Mouse (Mus musculus) forebrain, postnatal 0 days (tissue): ENCODE data around the gene 4933416C03Rik. TPM values are rescaled to one million over a fixed set of nuclear protein-coding genes. Genes with fewer than 3 reads are reported as not detected.

Experiments used
- ATAC-seq: fragments of 200-750 bp; cut with Nextera tagmentation; 2 replicates; pipeline ENCODE4 v1.8.0; 2017; ENCODE audit warnings: mild to moderate bottlenecking, moderate library complexity
- DNase-seq: peaks from one replicate; pipeline ENCODE4 v3.0.0-alpha.2; 2015
- H3K27ac ChIP-seq: fragments of 300-500 bp; sonication (generic); 2 replicates; pipeline ENCODE4 v1.5.1; 2014; ENCODE audit warnings: low read depth, mild to moderate bottlenecking, antibody characterized with exemption, low read length, moderate library complexity, mixed read lengths
- H3K27me3 ChIP-seq: fragments of 300-500 bp; sonication (generic); 2 replicates; pipeline ENCODE4 v1.6.1; 2014; ENCODE audit warnings: mild to moderate bottlenecking, low read length, mixed read lengths; ENCODE audit not compliant: insufficient read depth
- H3K36me3 ChIP-seq: fragments of 300-500 bp; sonication (generic); 2 replicates; pipeline ENCODE4 v1.6.1; 2014; ENCODE audit warnings: mild to moderate bottlenecking, moderate library complexity; ENCODE audit not compliant: insufficient read depth
- H3K4me1 ChIP-seq: fragments of 300-500 bp; sonication (generic); 2 replicates; pipeline ENCODE4 v1.6.1; 2014; ENCODE audit warnings: antibody characterized with exemption; ENCODE audit not compliant: insufficient read depth
- H3K4me2 ChIP-seq: fragments of 300-500 bp; sonication (generic); 2 replicates; pipeline ENCODE4 v1.6.1; 2014; ENCODE audit warnings: low read depth, mild to moderate bottlenecking, moderate library complexity
- H3K4me3 ChIP-seq: fragments of 300-500 bp; sonication (generic); 2 replicates; pipeline ENCODE4 v1.5.1; 2014; ENCODE audit warnings: low read depth, low read length, mixed read lengths
- H3K9ac ChIP-seq: fragments of 300-500 bp; sonication (generic); 2 replicates; pipeline ENCODE4 v1.6.1; 2014; ENCODE audit warnings: mild to moderate bottlenecking
- H3K9me3 ChIP-seq: fragments of 300-500 bp; sonication (generic); 2 replicates; pipeline ENCODE4 v1.6.1; 2016; ENCODE audit warnings: low read length
- CTCF ChIP-seq: sonication (generic); IDR thresholded peaks from 2 replicates; pipeline ENCODE4 v1.5.1; 2016; ENCODE audit warnings: antibody characterized with exemption, control low read depth, low read depth
- WGBS: fragments of 180-500 bp; shearing (Covaris S2); extraction: QIAGEN DNeasy Blood & Tissue Kit; methylation state at CpG from one replicate; pipeline ENCODE4 v1.1.7; 2014; 5-methylcytosine and 5-hydroxymethylcytosine counted together
- polyA plus RNA-seq: library from polyadenylated mRNA; unstranded; fragments of >200 nt; fragmentation: Nextera tagmentation; extraction: Ambion mirVana; gene quantifications from 2 replicates; pipeline ENCODE4 v1.2.1, GENCODE M21; 2015
- total RNA-seq: library from RNA; depleted of rRNA; stranded (reverse); fragments of >200 nt; gene quantifications from 2 replicates; pipeline ENCODE4 v1.2.3, GENCODE M21; 2014

Gene 4933416C03Rik
- total and polyA plus RNA-seq, 2 experiments from 2014 or later = not detected

DNA sequence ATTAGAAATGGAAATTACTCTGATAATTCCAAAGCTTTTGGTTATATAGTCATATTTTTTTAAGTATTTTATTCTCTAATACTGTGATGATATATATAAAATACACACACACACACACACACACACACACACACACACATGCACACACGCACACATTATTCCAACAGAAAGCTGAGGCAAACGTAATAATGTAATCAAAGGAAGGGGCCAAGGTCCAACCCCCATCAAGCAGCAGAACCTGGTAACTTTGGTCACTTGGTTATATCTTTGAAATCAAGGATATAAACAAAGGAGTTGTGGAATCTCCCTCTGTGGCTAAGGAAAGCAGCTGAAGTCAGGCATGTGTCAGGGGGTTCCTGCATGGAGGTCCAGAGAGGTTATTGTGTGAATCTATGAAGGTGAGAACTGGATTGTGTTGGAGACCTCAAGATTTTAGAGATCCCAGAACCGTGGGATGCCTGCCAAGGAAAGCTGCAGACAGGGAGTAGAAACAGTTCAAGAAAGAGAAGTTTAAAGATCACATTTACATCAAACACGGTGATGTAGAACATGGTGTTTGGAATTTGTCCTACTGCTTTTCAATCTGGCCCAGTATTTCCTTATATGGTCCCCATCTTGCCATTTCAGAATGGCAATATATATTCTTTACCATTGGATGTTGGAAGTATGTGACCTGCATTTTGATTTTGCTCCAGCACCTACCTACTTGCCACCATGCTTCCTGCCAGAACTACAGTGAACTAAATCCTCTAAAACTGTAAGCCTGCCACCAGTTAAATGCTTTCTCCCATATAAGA, 2.4 kb upstream of the 4933416C03Rik start:
- no peak for TF ChIP-seq CTCF
- Histone ChIP-seq H3K4me3 (no peak overlapping the region), H3K4me2 (no peak overlapping the region), H3K4me1 (no peaks in the 10 kb centered on the region), H3K36me3 (0 out of 2 replicates have a peak, but pooled peaks cover 2% of the 10 kb centered on the region), H3K9me3 (no peaks in the 10 kb centered on the region), H3K9ac (no peak overlapping the region), H3K27me3 (no peaks in the 10 kb centered on the region), H3K27ac (no peak overlapping the region)
- 71% methylated on average over 4 of the region's 4 CpGs for WGBS
- ATAC-seq (no peak), DNase-seq (no peak)

DNA sequence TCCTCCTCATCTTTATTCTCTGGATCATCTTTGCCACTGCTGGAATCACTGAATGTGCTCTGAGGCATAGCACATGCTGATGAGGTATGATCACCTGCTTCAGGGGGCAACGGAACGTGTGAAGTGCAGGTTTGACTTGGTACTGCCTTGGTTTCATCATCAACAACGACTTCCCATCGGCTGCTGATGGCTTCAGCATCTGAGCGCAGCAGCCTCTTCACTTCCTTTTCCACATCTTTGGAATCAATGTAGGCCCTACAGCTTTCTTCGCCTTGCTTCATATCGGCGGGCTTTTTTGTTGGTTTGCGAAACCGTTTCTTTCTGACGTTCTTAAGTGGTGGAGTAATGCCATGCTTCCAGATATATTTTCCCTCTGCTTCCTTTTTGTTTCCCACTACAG, 849 bp downstream of the 4933416C03Rik start:
- DNase-seq (no peak), ATAC-seq (no peak)
- Histone ChIP-seq H3K4me3 (no peak overlapping the region), H3K9me3 (no peaks in the 10 kb centered on the region), H3K4me2 (no peak overlapping the region), H3K36me3 (0 out of 2 replicates have a peak, but pooled peaks cover 2% of the 10 kb centered on the region), H3K27me3 (no peaks in the 10 kb centered on the region), H3K4me1 (no peaks in the 10 kb centered on the region), H3K27ac (no peak overlapping the region), H3K9ac (no peak overlapping the region)
- no peak for TF ChIP-seq CTCF
- 95% methylated on average over 11 of the region's 11 CpGs for WGBS

DNA sequence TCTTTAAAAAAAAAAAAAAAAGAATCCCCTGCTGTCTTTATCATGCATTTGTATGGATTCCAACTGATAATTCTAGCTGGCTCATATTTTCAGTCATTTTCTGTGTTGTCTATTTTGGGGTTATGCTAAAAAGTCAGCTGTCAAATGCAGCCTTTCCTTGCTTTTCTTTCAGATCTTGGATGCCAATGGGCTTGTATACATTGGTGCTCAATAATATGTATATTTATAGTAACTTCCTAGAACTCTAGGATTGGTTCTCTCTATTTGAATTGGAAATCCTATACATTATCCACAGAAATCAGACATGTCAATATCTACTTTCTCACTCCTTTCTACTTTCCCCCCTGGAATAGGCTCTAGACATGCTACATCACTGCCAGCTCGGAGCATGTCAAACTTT, 5.0 kb downstream of the 4933416C03Rik start:
- H3K4me1 ChIP-seq = no peaks in the 10 kb centered on the region
- ATAC-seq (peak; percentile 29; the same call in 1 of the 2 replicates), DNase-seq (peak; percentile 16)
- no peaks in the 10 kb centered on the region for H3K27me3 ChIP-seq
- 71% methylated on average over 1 of the region's 1 CpGs for WGBS
- TF ChIP-seq CTCF = no peak
- H3K27ac ChIP-seq = no peak overlapping the region
- no peak overlapping the region for H3K9ac ChIP-seq
- no peak overlapping the region for H3K4me3 ChIP-seq
- no peak overlapping the region for H3K4me2 ChIP-seq
- H3K9me3 ChIP-seq = no peaks in the 10 kb centered on the region
- 0 out of 2 replicates have a peak, but pooled peaks cover 2% of the 10 kb centered on the region for H3K36me3 ChIP-seq

DNA sequence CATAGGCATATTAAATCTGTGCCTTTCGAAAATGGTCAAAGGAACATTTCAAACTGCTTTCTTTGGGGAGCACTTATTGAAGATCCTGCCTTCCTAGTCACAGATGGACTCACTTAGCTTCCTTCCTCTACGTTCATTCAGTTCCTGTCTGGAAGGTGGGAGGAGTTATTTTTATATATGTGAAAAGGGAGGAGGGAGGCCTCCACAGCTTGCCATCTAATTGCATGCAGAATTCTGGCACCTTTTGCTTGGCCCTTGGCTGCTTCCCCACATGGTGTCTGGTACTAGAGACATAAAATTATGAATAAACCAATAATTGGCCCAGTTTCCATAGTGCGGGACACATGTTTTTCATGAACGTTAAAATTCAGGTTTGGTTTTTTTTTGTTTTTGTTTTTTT, 5.5 kb downstream of the 4933416C03Rik start:
- H3K4me1 ChIP-seq = no peaks in the 10 kb centered on the region
- H3K4me3 ChIP-seq = no peak overlapping the region
- no peak for TF ChIP-seq CTCF
- no peak; the same call in 1 of the 2 replicates for ATAC-seq
- no peaks in the 10 kb centered on the region for H3K27me3 ChIP-seq
- H3K9me3 ChIP-seq = no peaks in the 10 kb centered on the region
- no peak overlapping the region for H3K9ac ChIP-seq
- WGBS = 52% methylated on average over 4 of the region's 4 CpGs
- no peaks in the 10 kb centered on the region for H3K36me3 ChIP-seq
- no peak overlapping the region for H3K27ac ChIP-seq
- H3K4me2 ChIP-seq = no peak overlapping the region
- peak; percentile 36 for DNase-seq

DNA sequence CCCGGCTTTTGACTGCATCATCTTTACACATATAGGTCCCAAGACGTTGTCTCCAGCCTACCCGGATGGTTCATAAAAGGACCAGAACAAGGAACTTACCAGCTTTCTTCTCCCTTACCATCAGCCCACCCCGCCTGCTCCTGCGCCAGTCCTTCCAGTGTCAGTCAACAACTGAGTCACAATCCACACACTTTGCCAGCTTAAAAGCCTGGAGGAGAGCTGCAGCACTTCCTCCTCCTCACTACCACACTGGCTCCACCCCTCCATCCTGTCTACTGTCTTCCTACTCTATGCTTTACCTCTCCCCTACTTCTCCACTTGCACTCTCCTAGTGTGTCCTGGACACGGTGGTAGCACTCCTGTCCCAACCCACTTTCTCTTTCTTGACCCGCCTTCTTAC, 15.2 kb downstream of the 4933416C03Rik start:
- Histone ChIP-seq H3K27me3 (no peaks in the 10 kb centered on the region), H3K4me2 (no peak overlapping the region), H3K9ac (no peak overlapping the region), H3K9me3 (no peaks in the 10 kb centered on the region), H3K36me3 (no peaks in the 10 kb centered on the region), H3K4me3 (no peak overlapping the region), H3K27ac (no peak overlapping the region), H3K4me1 (no peaks in the 10 kb centered on the region)
- DNase-seq = no peak
- whole genome bisulfite sequencing = 89% methylated on average over 7 of the region's 7 CpGs
- ATAC-seq = no peak
- TF ChIP-seq CTCF = no peak

DNA sequence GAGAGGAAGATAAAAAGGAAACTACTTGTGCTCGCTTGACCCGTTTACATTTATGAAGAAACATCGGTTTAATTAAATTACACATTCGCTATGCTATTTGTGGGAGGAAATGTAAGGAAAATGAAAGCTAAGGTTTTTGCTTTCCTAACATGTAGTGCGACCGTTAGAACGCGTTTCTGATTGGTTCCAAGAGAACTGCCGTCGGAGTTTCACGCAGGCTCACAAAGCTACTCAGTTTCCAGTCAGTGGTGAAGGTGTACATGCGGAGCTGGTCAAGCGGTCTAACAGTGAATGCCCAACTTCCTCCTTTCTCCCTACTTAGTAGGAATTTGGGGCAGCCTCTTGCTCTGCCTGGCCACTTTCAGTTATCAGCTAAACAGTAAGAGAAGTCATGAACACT, 17.3 kb downstream of the 4933416C03Rik start:
- ATAC-seq = no peak
- Histone ChIP-seq H3K36me3 (no peaks in the 10 kb centered on the region), H3K9me3 (no peaks in the 10 kb centered on the region), H3K4me2 (no peak overlapping the region), H3K4me1 (no peaks in the 10 kb centered on the region), H3K9ac (no peak overlapping the region), H3K27me3 (no peaks in the 10 kb centered on the region), H3K27ac (no peak overlapping the region), H3K4me3 (no peak overlapping the region)
- no peak for TF ChIP-seq CTCF
- 83% methylated on average over 13 of the region's 13 CpGs for WGBS
- no peak for DNase-seq

DNA sequence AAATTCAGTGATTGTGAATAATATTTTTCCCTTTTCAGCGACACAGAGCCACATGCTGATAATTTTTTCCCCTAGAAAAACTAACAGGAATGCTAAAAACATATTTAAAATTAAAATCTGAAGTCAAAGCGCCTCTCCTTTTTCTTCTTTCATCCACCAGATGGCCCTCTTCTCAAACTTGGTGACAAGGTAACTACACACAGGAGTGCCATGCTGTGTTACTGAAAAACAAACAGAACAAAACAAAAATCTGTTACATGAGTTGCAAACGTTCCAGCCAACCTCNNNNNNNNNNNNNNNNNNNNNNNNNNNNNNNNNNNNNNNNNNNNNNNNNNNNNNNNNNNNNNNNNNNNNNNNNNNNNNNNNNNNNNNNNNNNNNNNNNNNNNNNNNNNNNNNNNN, 29.8 kb downstream of the 4933416C03Rik start:
- Histone ChIP-seq H3K4me1 (no peaks in the 10 kb centered on the region), H3K9ac (no peak overlapping the region), H3K27ac (no peak overlapping the region), H3K27me3 (no peaks in the 10 kb centered on the region), H3K4me2 (no peak overlapping the region), H3K4me3 (no peak overlapping the region), H3K9me3 (no peaks in the 10 kb centered on the region), H3K36me3 (no peaks in the 10 kb centered on the region)
- ATAC-seq (no peak), DNase-seq (peak; percentile 32)
- TF ChIP-seq CTCF = peak; percentile 61
- 23% methylated on average over 3 of the region's 3 CpGs for WGBS
